Mouse (Mus musculus): ENCODE measurements around the gene Anapc7. TPM values are rescaled to one million over a fixed set of nuclear protein-coding genes. Genes with fewer than 3 reads are reported as not detected.
"Not testable (repeated sequence)": the region's sequence is repeated elsewhere in the genome, so short reads cannot be mapped to it uniquely, and the experiment has no call there.

Anapc7 gene
- polyA plus RNA-seq, 1 experiment from 2014 or later, result 27.1 TPM

GRCm38 (mm10) chr5:122452194-122452593 lies 30.7 kb downstream of the Anapc7 start:
- Histone ChIP-seq H3K27me3 (ENCODE audit: control insufficient read depth, insufficient read depth, low read length) (no peaks in the 10 kb centered on the region), H3K36me3 (ENCODE audit: control insufficient read depth, insufficient read depth, low read length) (peaks cover 8% of the 10 kb centered on the region), H3K4me2 (replicated peaks; ENCODE audit: low read depth, low read length) (no peak overlapping the region), H3K4me3 (ENCODE audit: low read depth, low read length) (no peak overlapping the region), H3K9me3 (ENCODE audit: control insufficient read depth, low read length) (no peaks in the 10 kb centered on the region), H3K27ac (ENCODE audit: low read depth, low read length) (no peak overlapping the region), H3K9ac (ENCODE audit: low read depth, low read length) (no peak overlapping the region), H3K4me1 (replicated peaks; ENCODE audit: control insufficient read depth, insufficient read depth, low read length) (no peaks in the 10 kb centered on the region)
- ATAC-seq (ENCODE audit: low FRiP score) (no peak), DNase-seq (ENCODE audit: low spot score) (no peak)
- 83% methylated on average over 7 of the region's 7 CpGs for WGBS

GRCm38 (mm10) chr5:122453188-122453587 lies 31.7 kb downstream of the Anapc7 start:
- Histone ChIP-seq H3K9ac (ENCODE audit: low read depth, low read length) (no peak overlapping the region), H3K36me3 (ENCODE audit: control insufficient read depth, insufficient read depth, low read length) (peaks cover 13% of the 10 kb centered on the region), H3K27me3 (ENCODE audit: control insufficient read depth, insufficient read depth, low read length) (no peaks in the 10 kb centered on the region), H3K9me3 (ENCODE audit: control insufficient read depth, low read length) (no peaks in the 10 kb centered on the region), H3K4me1 (replicated peaks; ENCODE audit: control insufficient read depth, insufficient read depth, low read length) (no peaks in the 10 kb centered on the region), H3K4me2 (replicated peaks; ENCODE audit: low read depth, low read length) (no peak overlapping the region), H3K27ac (ENCODE audit: low read depth, low read length) (no peak overlapping the region), H3K4me3 (ENCODE audit: low read depth, low read length) (no peak overlapping the region)
- DNase-seq (ENCODE audit: low spot score) (no peak), ATAC-seq (ENCODE audit: low FRiP score) (no peak)
- 83% methylated on average over 6 of the region's 6 CpGs for WGBS

- WGBS, result 98% methylated on average over 4 of the region's 4 CpGs
- ATAC-seq (ENCODE audit: low FRiP score) (no peak), DNase-seq (ENCODE audit: low spot score) (no peak)
- H3K4me1 ChIP-seq (replicated peaks; ENCODE audit: control insufficient read depth, insufficient read depth, low read length), result no peaks in the 10 kb centered on the region
- no peak overlapping the region for H3K9ac ChIP-seq (ENCODE audit: low read depth, low read length)
- H3K36me3 ChIP-seq (ENCODE audit: control insufficient read depth, insufficient read depth, low read length), result peaks cover 17% of the 10 kb centered on the region
- H3K4me3 ChIP-seq (ENCODE audit: low read depth, low read length), result no peak overlapping the region
- H3K27ac ChIP-seq (ENCODE audit: low read depth, low read length), result no peak overlapping the region
- no peaks in the 10 kb centered on the region for H3K9me3 ChIP-seq (ENCODE audit: control insufficient read depth, low read length)
- H3K27me3 ChIP-seq (ENCODE audit: control insufficient read depth, insufficient read depth, low read length), result no peaks in the 10 kb centered on the region
- no peak overlapping the region for H3K4me2 ChIP-seq (replicated peaks; ENCODE audit: low read depth, low read length)
These were observed 32.9 kb downstream of the Anapc7 start for GRCm38 (mm10) chr5:122454442-122454841.

- H3K9me3 ChIP-seq (ENCODE audit: control insufficient read depth, low read length), result no peaks in the 10 kb centered on the region
- no peak overlapping the region for H3K27ac ChIP-seq (ENCODE audit: low read depth, low read length)
- no peaks in the 10 kb centered on the region for H3K27me3 ChIP-seq (ENCODE audit: control insufficient read depth, insufficient read depth, low read length)
- H3K4me1 ChIP-seq (replicated peaks; ENCODE audit: control insufficient read depth, insufficient read depth, low read length), result no peaks in the 10 kb centered on the region
- DNase-seq (ENCODE audit: low spot score) (no peak), ATAC-seq (ENCODE audit: low FRiP score) (no peak)
- H3K9ac ChIP-seq (ENCODE audit: low read depth, low read length), result no peak overlapping the region
- peaks cover 17% of the 10 kb centered on the region for H3K36me3 ChIP-seq (ENCODE audit: control insufficient read depth, insufficient read depth, low read length)
- H3K4me3 ChIP-seq (ENCODE audit: low read depth, low read length), result no peak overlapping the region
- WGBS, result 91% methylated on average over 3 of the region's 3 CpGs
- no peak overlapping the region for H3K4me2 ChIP-seq (replicated peaks; ENCODE audit: low read depth, low read length)
These were observed 33.4 kb downstream of the Anapc7 start for GRCm38 (mm10) chr5:122454883-122455282.

- DNase-seq (ENCODE audit: low spot score), result no peak
- Histone ChIP-seq H3K4me1 (replicated peaks; ENCODE audit: control insufficient read depth, insufficient read depth, low read length) (no peaks in the 10 kb centered on the region), H3K27ac (ENCODE audit: low read depth, low read length) (no peak overlapping the region), H3K4me3 (ENCODE audit: low read depth, low read length) (no peak overlapping the region), H3K27me3 (ENCODE audit: control insufficient read depth, insufficient read depth, low read length) (no peaks in the 10 kb centered on the region), H3K4me2 (replicated peaks; ENCODE audit: low read depth, low read length) (no peak overlapping the region), H3K9me3 (ENCODE audit: control insufficient read depth, low read length) (no peaks in the 10 kb centered on the region), H3K36me3 (ENCODE audit: control insufficient read depth, insufficient read depth, low read length) (peaks cover 17% of the 10 kb centered on the region), H3K9ac (ENCODE audit: low read depth, low read length) (no peak overlapping the region)
- no peak for ATAC-seq (ENCODE audit: low FRiP score)
- WGBS, result 97% methylated on average over 3 of the region's 3 CpGs
These were observed 34.1 kb downstream of the Anapc7 start for GRCm38 (mm10) chr5:122455584-122455983.

GRCm38 (mm10) chr5:122457054-122457453 lies 35.6 kb downstream of the Anapc7 start:
- not testable (repeated sequence) for H3K4me1 ChIP-seq (replicated peaks; ENCODE audit: control insufficient read depth, insufficient read depth, low read length); H3K4me3 ChIP-seq (ENCODE audit: low read depth, low read length); H3K27ac ChIP-seq (ENCODE audit: low read depth, low read length); H3K9me3 ChIP-seq (ENCODE audit: control insufficient read depth, low read length); H3K4me2 ChIP-seq (replicated peaks; ENCODE audit: low read depth, low read length); DNase-seq (ENCODE audit: low spot score); ATAC-seq (ENCODE audit: low FRiP score); H3K9ac ChIP-seq (ENCODE audit: low read depth, low read length); H3K27me3 ChIP-seq (ENCODE audit: control insufficient read depth, insufficient read depth, low read length)
- 87% methylated on average over 9 of the region's 9 CpGs for WGBS
- H3K36me3 ChIP-seq (ENCODE audit: control insufficient read depth, insufficient read depth, low read length), result peaks cover 21% of the 10 kb centered on the region

- no peak overlapping the region for H3K4me2 ChIP-seq (replicated peaks; ENCODE audit: low read depth, low read length)
- ATAC-seq (ENCODE audit: low FRiP score) (no peak), DNase-seq (ENCODE audit: low spot score) (no peak)
- no peaks in the 10 kb centered on the region for H3K27me3 ChIP-seq (ENCODE audit: control insufficient read depth, insufficient read depth, low read length)
- no peak overlapping the region for H3K27ac ChIP-seq (ENCODE audit: low read depth, low read length)
- no peaks in the 10 kb centered on the region for H3K9me3 ChIP-seq (ENCODE audit: control insufficient read depth, low read length)
- H3K4me1 ChIP-seq (replicated peaks; ENCODE audit: control insufficient read depth, insufficient read depth, low read length), result no peaks in the 10 kb centered on the region
- no peak overlapping the region for H3K9ac ChIP-seq (ENCODE audit: low read depth, low read length)
- H3K4me3 ChIP-seq (ENCODE audit: low read depth, low read length), result no peak overlapping the region
- H3K36me3 ChIP-seq (ENCODE audit: control insufficient read depth, insufficient read depth, low read length), result peaks cover 29% of the 10 kb centered on the region
- WGBS, result 96% methylated on average over 4 of the region's 4 CpGs
These were observed 36.6 kb downstream of the Anapc7 start for GRCm38 (mm10) chr5:122458066-122458465.

- DNase-seq (ENCODE audit: low spot score) (no peak), ATAC-seq (ENCODE audit: low FRiP score) (no peak)
- Histone ChIP-seq H3K4me2 (replicated peaks; ENCODE audit: low read depth, low read length) (no peak overlapping the region), H3K4me3 (ENCODE audit: low read depth, low read length) (no peak overlapping the region), H3K9ac (ENCODE audit: low read depth, low read length) (no peak overlapping the region), H3K9me3 (ENCODE audit: control insufficient read depth, low read length) (no peaks in the 10 kb centered on the region), H3K27ac (ENCODE audit: low read depth, low read length) (no peak overlapping the region), H3K27me3 (ENCODE audit: control insufficient read depth, insufficient read depth, low read length) (no peaks in the 10 kb centered on the region), H3K36me3 (ENCODE audit: control insufficient read depth, insufficient read depth, low read length) (peaks cover 30% of the 10 kb centered on the region), H3K4me1 (replicated peaks; ENCODE audit: control insufficient read depth, insufficient read depth, low read length) (no peaks in the 10 kb centered on the region)
- WGBS, result 94% methylated on average over 5 of the region's 5 CpGs
These were observed 37.8 kb downstream of the Anapc7 start for GRCm38 (mm10) chr5:122459335-122459734.

GRCm38 (mm10) chr5:122460656-122461055 lies 39.2 kb downstream of the Anapc7 start:
- peaks cover 28% of the 10 kb centered on the region for H3K36me3 ChIP-seq (ENCODE audit: control insufficient read depth, insufficient read depth, low read length)
- no peak overlapping the region for H3K4me2 ChIP-seq (replicated peaks; ENCODE audit: low read depth, low read length)
- ATAC-seq (ENCODE audit: low FRiP score) (no peak), DNase-seq (ENCODE audit: low spot score) (no peak)
- no peak overlapping the region for H3K4me3 ChIP-seq (ENCODE audit: low read depth, low read length)
- H3K4me1 ChIP-seq (replicated peaks; ENCODE audit: control insufficient read depth, insufficient read depth, low read length), result no peaks in the 10 kb centered on the region
- H3K9ac ChIP-seq (ENCODE audit: low read depth, low read length), result no peak overlapping the region
- H3K27ac ChIP-seq (ENCODE audit: low read depth, low read length), result no peak overlapping the region
- H3K27me3 ChIP-seq (ENCODE audit: control insufficient read depth, insufficient read depth, low read length), result no peaks in the 10 kb centered on the region
- 89% methylated on average over 11 of the region's 11 CpGs for WGBS
- no peaks in the 10 kb centered on the region for H3K9me3 ChIP-seq (ENCODE audit: control insufficient read depth, low read length)
